Mouse (Mus musculus) retina, embryonic 14.5 days (tissue): ENCODE results near the gene Zfp697.
"Not testable (repeated sequence)": the region's sequence is repeated elsewhere in the genome, so short reads cannot be mapped to it uniquely, and the experiment has no call there.

Source experiments
- DNase-seq: peaks from one replicate; pipeline ENCODE4 v3.0.0-alpha.2; 2015; ENCODE audit warnings: low spot score

Zfp697 gene

DNA sequence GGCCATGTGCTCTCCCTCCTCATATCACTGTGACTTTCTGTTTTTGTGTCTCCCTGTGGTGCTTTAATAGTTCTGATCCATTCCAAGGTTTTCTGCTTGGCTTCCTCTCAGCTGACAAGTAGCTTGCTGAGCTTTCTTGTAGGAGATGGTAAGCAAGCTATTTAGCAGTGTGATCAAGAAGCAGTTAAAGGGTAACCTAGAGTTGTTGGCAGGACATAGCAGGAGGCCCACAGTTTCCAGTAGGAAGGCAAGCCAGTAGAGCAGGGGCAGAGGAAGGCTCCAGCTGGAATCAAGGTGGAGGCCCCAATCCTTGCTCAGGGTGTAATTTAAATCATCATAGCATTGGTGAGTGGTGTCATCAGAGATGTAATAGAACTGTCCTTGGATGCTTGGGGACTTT is 298.5 kb downstream of the Zfp697 start:
- DNase-seq: no peak

DNA sequence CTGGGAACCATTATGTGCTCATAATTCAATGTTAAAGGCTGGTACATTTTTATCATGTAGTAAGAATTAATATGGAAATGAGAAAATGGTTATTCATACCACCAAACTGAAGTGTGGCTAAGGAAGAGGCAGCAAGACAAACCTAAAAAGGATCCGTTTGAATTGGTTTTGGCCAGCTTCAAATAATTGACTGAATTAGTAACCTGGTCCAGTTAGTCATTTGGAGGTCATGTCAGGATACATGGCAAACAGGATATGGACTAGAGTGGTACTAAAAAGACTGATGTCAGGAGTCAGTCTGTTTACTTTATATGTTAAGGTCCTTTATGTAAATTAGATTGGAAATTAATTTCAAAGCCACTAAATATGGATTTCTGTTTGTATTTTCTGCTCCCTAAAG is 300.1 kb downstream of the Zfp697 start:
- no peak for DNase-seq

DNA sequence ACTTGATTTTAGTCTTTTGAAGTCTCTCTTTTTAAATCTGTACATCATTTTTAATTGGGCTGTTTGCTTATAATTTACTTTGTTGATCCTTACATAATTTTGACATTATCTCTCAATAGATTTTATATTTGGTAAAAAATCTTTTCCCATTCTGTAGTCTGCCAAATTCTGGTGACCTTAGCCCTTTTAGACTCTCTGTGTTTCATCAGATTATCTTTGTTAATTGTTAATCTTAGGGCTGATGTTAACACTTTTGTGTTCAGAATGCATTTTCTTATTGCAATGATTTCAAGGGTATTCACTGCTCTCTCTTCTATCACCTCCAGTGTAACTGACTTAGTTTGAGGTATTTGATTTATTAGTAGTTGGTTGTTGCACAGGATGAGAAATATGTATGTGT is 338.5 kb downstream of the Zfp697 start:
- DNase-seq: no peak

DNA sequence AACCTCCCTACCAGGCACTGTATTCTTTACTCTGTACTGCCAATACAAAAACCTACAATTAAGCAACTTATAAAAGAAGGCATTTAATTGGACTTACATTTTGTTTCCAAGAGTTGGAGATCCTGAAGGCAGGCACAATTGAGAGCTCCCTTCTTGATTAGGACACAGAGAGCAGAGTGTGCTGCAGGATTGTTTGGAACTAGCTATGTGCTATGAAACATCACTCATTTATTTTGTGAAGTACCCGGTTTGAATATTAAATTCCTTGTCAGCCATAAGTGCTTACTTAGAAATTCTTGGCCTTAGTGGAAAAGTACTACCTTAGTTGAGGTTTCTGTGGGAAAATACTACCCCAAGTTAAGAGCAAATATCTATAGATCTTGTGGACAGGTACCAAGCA is 342.1 kb downstream of the Zfp697 start, which contains the start of gene Hsd3b2:
Gene Hsd3b2 (minus strand): TSS at position 168 of the 400 bp plus-strand sequence.
- DNase-seq: no peak

DNA sequence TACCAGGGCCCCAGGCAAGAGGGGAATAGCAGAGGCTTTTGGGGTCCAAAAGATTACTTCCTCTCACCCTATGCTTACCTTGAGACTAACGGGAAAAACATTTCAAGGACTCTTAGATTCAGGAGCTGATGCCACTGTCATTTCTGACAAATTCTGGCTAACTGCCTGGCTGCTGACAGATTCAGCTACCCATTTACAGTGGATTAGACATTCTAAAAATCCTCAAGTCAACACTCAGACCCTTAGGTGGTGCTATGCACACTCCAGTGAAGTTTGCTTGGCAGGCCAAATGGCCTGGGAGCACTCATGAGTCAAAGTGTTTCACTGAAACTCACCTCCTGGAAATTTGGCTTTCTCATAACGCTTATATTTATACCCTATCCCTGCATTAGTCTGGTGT is 344.0 kb downstream of the Zfp697 start:
- no peak for DNase-seq

DNA sequence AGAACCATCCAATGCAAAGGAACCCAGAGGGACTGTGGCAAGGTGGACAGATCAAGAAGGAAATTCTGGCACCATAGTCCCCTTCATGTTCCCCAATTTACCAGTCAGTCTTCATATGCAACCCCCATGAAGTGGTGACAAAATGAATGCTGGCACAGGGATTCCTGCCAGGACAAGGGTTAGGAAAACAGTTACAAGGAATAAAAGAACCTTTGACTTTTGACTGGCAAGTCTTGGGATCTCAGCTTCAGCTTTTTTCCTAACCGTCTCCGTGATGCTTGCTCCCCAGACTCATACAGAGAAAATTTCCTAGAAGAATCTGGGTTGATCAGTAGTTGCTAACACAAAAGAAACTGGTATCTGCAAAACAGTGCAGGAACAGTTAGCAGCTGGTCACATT is 351.5 kb downstream of the Zfp697 start:
- DNase-seq: no peak

DNA sequence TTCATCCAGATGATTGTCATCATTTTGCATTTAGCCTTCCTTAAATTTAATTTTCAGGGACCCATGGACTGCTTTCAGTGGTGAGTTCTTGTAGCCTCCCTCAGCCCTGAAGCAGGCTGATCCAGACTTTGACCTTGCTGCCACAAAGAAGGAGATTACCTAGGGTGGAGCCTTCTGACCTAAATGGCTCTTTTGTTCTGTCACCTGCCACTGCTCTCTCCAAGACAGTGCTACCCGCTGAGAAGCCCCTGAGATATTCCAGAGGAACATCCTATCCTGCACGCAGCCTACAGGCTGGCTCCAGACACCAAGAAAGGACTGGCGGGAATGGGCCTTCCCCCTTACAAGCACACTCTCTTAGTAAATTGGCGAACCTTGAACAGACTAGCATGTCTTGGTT is 352.1 kb downstream of the Zfp697 start:
- no peak for DNase-seq

DNA sequence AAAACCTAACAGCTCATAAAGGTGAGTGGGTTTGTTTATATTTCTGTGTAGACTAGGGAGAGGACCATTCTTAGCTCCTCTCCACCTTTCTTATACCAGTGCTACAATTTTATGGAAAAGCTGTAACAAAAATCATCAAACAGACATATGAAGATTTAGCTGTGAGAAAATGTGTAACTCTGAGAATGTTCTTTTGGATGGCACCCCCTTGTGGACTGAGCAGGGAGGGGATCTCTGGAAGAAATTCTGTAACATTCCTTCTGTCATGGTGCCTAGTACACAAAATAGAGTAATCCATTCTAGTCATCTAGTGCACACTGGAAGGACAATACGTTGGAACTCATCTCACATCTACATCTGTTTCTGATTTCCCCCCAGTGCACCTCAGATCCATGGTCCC is 358.8 kb downstream of the Zfp697 start:
- DNase-seq: not testable (repeated sequence)

DNA sequence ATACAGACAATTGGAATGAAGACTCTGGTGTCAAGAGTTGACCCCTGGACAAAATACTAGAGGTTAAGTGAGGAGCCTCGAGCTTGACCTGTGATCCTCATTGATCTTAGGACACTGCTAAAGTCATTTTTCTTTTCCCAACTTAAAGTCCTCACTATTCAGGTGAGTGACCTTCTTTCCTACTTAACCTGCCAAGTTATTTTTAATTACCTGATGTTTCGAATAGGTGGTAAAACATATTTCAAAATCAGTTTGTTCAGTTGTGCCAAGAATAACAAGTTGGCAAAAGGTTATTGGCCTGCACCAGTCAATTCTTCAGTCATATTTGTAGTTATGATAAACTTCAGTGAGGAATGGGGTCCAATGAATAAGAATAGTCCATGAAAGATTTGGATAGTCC is 369.9 kb downstream of the Zfp697 start:
- DNase-seq: no peak

DNA sequence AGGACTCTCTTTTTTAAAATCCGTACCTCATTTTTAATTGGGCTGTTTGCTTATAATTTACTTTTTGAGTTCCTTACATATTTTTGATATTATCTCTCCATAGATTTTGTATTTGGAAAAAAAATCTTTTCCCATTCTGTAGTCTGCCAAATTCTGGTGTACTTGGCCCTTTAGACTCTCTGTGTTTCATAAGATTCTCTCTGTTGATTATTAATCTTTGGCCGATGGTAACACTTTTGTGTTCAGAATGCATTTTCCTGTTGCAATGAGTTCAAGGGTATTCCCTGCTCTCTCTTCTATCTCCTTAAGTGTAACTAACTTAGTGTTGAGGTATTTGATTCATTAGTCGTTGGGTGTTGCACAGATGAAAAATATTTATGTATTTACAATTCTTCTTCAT is 374.6 kb downstream of the Zfp697 start:
- DNase-seq: no peak

DNA sequence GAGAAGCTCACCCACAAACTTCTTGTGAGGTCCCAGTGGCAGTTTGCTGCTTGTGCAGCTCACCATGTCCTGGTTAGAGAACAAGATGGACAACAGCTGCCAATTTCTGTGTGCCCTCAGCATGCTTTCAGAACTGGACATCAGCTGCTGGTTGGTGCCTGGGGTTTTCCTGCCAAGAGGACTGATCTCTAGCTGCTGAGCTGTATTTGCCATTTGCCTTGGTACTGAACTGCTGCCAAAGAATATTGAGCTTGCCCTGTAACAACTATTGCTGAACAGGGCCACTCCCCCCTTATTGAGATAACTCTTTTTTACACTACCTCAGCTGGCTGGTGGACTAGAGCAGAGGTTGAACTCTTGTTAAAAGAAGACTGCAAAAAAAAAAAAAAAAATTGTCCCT is 381.9 kb downstream of the Zfp697 start:
- no peak for DNase-seq

DNA sequence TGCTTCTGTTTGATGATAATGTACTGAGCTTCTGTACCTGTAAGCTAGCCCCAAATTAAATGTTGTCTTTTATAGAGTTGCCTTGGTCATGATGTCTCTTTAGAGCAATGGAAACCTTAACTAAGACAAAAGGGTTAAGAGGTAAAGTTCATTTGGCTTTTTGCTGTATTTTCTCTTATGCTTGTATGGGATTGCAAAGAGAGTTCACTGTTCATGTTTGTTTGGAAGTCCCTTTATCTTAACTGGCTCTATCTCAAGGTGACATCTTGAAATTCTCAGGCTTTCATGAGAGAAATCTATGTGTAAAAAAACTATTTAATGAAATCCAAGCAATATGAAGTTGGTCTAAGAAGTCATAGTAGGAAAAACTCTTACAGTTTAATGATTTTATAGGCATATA is 398.7 kb downstream of the Zfp697 start:
- no peak for DNase-seq

DNA sequence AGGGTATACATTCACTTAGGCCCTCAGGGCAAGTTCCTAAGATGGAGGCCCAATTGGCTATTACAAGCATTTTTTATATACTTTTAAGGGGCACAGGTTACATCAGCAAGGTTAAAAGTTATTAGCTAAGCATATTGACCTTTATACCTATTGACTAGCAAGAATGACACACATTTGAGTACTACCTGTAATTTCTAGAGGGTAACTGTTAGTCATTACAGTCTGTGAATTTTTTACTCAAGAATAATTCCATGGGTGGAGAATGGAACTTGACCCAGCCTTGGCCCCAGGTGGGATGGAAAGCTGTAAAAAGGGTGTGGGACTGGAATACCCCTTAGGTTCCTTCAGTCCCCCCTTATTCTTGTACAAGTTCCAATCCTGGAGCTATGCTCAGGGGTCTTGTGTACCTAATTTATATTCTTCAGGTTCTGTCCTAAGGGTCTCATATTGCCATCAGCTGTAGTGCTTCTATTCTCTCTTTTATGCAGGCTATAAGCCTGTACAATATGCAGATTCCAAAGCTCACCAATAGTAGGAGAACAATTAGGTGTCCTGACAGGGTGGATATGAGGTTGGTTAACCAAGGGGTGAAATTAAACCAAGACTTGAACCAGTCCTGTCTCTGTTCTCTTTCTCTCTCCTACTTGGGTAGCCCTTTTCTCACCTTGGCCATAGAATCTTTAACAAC is 400.1 kb downstream of the Zfp697 start:
- DNase-seq: no peak

DNA sequence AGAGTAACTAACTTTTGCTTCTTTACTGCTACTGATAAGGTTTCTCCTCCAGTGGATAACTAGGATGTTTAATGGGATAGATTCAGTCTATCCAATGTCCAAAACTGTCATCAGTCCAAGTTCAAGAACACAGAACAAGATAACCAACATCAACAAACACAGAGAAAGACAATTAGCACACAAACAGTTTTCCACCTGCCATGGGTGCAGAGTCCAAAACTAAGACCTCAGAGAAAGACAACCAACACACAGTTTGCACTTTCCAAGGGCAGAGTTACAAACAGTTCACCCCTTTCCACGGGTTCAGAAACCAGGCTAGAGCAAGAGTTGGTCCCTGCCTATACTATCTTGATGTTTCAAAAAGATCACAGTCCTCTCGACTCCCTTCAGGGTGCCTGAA is 404.3 kb downstream of the Zfp697 start:
- DNase-seq: no peak
